Mouse (Mus musculus) lung, postnatal 0 days (tissue): ENCODE measurements around the gene Eml6. TPM values are rescaled to one million over a fixed set of nuclear protein-coding genes. Genes with fewer than 3 reads are reported as not detected.

Experiments used
- ATAC-seq: fragments of 200-750 bp; cut with Nextera tagmentation; 2 replicates; pipeline ENCODE4 v1.8.0; 2017; ENCODE audit warnings: moderate library complexity
- DNase-seq: peaks from one replicate; pipeline ENCODE4 v3.0.0-alpha.2; 2016; ENCODE audit warnings: low spot score
- H3K27ac ChIP-seq: fragments of 300-500 bp; sonication (generic); 2 replicates; pipeline ENCODE4 v1.5.1; 2014; ENCODE audit warnings: antibody characterized with exemption, mild to moderate bottlenecking, low read length, mixed read lengths
- H3K27me3 ChIP-seq: fragments of 300-500 bp; sonication (generic); replicated peaks from 2 replicates; pipeline ENCODE4 v1.6.1; 2014; ENCODE audit warnings: low read length, mixed read lengths; ENCODE audit not compliant: insufficient read depth
- H3K36me3 ChIP-seq: fragments of 300-500 bp; sonication (generic); 2 replicates; pipeline ENCODE4 v1.6.1; 2014; ENCODE audit warnings: low read length, mixed read lengths; ENCODE audit not compliant: insufficient read depth
- H3K4me1 ChIP-seq: fragments of 300-500 bp; sonication (generic); 2 replicates; pipeline ENCODE4 v1.6.1; 2014; ENCODE audit warnings: antibody characterized with exemption, low read depth, low read length, mixed read lengths; ENCODE audit not compliant: insufficient read depth
- H3K4me2 ChIP-seq: fragments of 300-500 bp; sonication (generic); replicated peaks from 2 replicates; pipeline ENCODE4 v1.6.1; 2014; ENCODE audit warnings: low read depth, mild to moderate bottlenecking, low read length, moderate library complexity, mixed read lengths
- H3K4me3 ChIP-seq: fragments of 300-500 bp; sonication (generic); 2 replicates; pipeline ENCODE4 v1.5.1; 2014; ENCODE audit warnings: low read depth, low read length
- H3K9ac ChIP-seq: fragments of 300-500 bp; sonication (generic); replicated peaks from 2 replicates; pipeline ENCODE4 v1.6.1; 2014; ENCODE audit warnings: low read depth, mild to moderate bottlenecking
- H3K9me3 ChIP-seq: fragments of 300-500 bp; sonication (generic); 2 replicates; pipeline ENCODE4 v1.6.1; 2016; ENCODE audit warnings: low read length, mixed read lengths
- CTCF ChIP-seq: IDR thresholded peaks from 2 replicates; pipeline ENCODE4 v1.5.1; 2016; ENCODE audit warnings: antibody characterized with exemption, mild to moderate bottlenecking
- EP300 ChIP-seq: IDR thresholded peaks from 2 replicates; pipeline ENCODE4 v1.6.1; 2016; ENCODE audit warnings: antibody characterized with exemption, mild to moderate bottlenecking, control low read depth
- WGBS: fragments of 180-500 bp; shearing (Covaris S2); extraction: QIAGEN DNeasy Blood & Tissue Kit; methylation state at CpG from one replicate; pipeline ENCODE4 v1.1.7; 2014; 5-methylcytosine and 5-hydroxymethylcytosine counted together
- polyA plus RNA-seq: library from polyadenylated mRNA; unstranded; fragments of >200 nt; fragmentation: Nextera tagmentation; extraction: Ambion mirVana; gene quantifications from 2 replicates; pipeline ENCODE4 v1.2.1, GENCODE M21; 2015

Eml6 gene
- polyA plus RNA-seq, 1 experiment from 2014 or later = 0.39 TPM

DNA sequence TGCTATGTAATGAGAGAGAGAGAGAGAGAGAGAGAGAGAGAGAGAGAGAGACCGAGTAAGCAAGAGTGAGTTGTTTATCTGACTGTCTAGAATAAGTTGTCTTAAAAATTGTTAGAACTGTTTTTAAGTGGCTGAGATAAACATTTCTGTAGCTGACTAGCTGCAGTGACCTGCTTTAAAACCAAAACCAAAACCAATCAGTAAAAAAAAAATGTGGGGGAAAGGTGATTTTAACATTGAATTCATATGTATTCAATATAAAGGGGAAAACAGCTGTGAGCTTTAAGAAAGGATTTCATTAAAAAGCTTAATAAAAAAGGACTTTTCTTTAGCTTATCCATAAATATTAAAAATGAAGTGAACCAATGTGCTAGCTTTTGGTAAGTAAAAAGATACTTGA is 306.2 kb downstream of the Eml6 start:
- Histone ChIP-seq H3K9ac (no peak overlapping the region), H3K36me3 (no peaks in the 10 kb centered on the region), H3K4me1 (no peaks in the 10 kb centered on the region), H3K9me3 (no peaks in the 10 kb centered on the region), H3K4me2 (no peak overlapping the region), H3K4me3 (no peak overlapping the region), H3K27ac (no peak overlapping the region), H3K27me3 (no peaks in the 10 kb centered on the region)
- TF ChIP-seq CTCF (no peak), EP300 (no peak)
- 45% methylated on average over 1 of the region's 1 CpGs for WGBS
- DNase-seq (no peak), ATAC-seq (no peak)

DNA sequence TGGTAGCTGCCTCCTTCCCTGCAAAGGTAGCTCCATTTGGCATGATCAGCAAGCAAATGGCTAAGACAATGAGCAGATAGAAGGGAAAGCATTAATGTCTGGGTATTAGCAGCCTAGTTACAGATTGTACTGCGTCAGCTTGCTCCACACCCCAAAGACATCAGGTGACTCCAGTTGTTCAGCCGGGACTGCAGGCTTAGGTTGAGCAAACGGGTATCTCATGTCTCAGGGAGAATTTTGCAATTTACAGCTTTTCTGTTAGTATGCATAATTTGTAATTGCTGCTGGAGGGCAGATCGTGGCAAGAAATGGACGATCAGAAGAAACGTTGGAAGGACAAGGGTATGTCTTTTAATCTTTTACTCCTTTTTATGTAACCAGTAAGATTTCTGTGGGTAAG is 307.3 kb downstream of the Eml6 start:
- Histone ChIP-seq H3K27me3 (no peaks in the 10 kb centered on the region), H3K4me3 (no peak overlapping the region), H3K27ac (no peak overlapping the region), H3K36me3 (no peaks in the 10 kb centered on the region), H3K4me1 (no peaks in the 10 kb centered on the region), H3K9me3 (no peaks in the 10 kb centered on the region), H3K9ac (no peak overlapping the region), H3K4me2 (no peak overlapping the region)
- TF ChIP-seq CTCF (no peak), EP300 (no peak)
- DNase-seq = peak; percentile 39
- WGBS = 44% methylated on average over 6 of the region's 6 CpGs
- ATAC-seq = peak; percentile 32; the same call in 1 of the 2 replicates

DNA sequence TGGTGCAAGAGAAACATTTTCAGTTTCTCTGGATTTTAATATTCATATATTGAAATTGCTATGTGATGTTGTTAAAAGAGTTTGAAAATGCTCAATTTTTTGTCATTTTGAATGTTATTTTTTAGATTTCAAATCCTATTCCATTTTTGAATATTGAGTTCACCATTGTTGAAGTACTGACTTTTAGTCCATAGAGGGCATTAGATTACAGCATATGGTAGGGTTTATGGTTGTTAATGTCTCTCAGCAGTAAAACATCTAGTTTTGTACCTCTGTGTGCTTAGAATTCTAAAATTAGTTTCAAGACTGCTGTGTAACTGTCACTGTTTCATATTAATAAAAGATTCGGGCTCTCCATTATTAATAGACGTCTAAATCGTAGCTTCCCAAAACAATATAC is 310.3 kb downstream of the Eml6 start:
- no peak for ATAC-seq
- WGBS = 81% methylated on average over 3 of the region's 3 CpGs
- H3K9me3 ChIP-seq = no peaks in the 10 kb centered on the region

DNA sequence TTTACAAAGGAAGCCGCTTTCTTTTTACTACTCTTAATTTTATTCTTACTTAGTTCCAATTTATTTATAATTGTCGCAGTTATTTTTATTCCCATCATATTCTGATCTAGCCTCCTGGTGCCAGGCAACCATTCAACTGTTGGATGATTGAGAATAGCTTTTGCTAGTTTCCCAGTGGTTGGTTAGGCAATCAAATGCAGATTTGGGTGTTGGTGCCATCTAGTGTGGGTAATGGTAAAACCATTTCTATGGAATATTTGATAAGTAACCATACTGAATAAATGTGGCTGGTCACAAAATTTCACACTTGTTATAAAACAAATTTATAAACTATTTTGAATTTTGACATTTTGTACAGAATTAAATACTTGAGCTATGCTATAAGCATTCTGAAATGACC is 311.0 kb downstream of the Eml6 start:
- Histone ChIP-seq H3K36me3 (no peaks in the 10 kb centered on the region), H3K4me3 (no peak overlapping the region), H3K4me1 (no peaks in the 10 kb centered on the region), H3K9me3 (no peaks in the 10 kb centered on the region), H3K27ac (no peak overlapping the region), H3K9ac (no peak overlapping the region), H3K27me3 (no peaks in the 10 kb centered on the region), H3K4me2 (no peak overlapping the region)
- ATAC-seq (no peak), DNase-seq (peak; percentile 58)
- TF ChIP-seq EP300 (no peak), CTCF (peak; percentile 60)
- WGBS = 92% methylated on average over 2 of the region's 2 CpGs

More for the DNA sequence above, 310.3 kb downstream of the Eml6 start:
- Histone ChIP-seq H3K4me2 (no peak overlapping the region), H3K27me3 (no peaks in the 10 kb centered on the region), H3K4me3 (no peak overlapping the region), H3K9ac (no peak overlapping the region), H3K27ac (no peak overlapping the region), H3K4me1 (no peaks in the 10 kb centered on the region), H3K36me3 (no peaks in the 10 kb centered on the region)
- DNase-seq = no peak
- no peak for TF ChIP-seq EP300
- TF ChIP-seq CTCF = peak; percentile 39

DNA sequence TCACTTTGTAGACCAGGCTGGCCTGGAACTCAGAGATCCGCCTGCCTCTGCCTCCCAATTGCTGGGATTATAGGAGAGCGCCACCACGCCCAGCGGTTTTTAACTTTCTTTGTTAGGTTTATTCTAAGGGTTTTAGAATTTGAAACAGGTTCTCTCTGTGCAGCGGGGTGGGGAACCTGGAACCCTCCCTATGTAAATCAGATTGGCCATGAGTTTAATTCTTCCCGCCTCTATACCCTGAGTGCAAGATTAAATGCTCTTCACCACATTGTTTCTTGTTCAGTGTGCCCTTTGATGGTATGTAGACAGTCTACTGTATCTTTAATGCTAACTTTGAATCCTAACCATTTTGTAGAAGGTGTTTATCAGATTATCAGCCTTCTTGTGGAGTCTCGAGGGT is 311.7 kb downstream of the Eml6 start:
- Histone ChIP-seq H3K4me2 (no peak overlapping the region), H3K9ac (no peak overlapping the region), H3K4me1 (no peaks in the 10 kb centered on the region), H3K36me3 (no peaks in the 10 kb centered on the region), H3K27me3 (no peaks in the 10 kb centered on the region), H3K27ac (no peak overlapping the region), H3K4me3 (no peak overlapping the region), H3K9me3 (no peaks in the 10 kb centered on the region)
- TF ChIP-seq CTCF = no peak
- no peak for TF ChIP-seq EP300
- no peak for DNase-seq
- ATAC-seq = no peak
- 91% methylated on average over 7 of the region's 7 CpGs for WGBS

DNA sequence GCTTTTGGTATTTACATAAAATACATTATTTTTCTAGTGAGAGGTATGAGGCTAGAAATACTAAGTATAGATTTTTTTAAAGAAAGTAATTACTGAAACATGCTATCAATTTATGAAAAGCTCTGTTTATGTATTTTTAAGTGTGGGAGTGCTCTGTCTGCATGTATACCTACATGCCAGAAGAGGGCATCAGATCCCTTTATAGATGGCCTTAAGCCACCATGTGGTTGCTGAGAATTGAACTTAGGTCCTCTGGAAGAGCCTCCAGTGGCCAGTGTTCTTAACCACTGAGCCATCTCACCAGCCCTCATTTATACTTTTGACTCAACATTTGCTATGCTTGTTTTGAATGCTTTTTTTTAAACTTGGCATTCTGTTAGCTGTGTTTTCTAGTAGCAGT is 316.3 kb downstream of the Eml6 start:
- DNase-seq = no peak

DNA sequence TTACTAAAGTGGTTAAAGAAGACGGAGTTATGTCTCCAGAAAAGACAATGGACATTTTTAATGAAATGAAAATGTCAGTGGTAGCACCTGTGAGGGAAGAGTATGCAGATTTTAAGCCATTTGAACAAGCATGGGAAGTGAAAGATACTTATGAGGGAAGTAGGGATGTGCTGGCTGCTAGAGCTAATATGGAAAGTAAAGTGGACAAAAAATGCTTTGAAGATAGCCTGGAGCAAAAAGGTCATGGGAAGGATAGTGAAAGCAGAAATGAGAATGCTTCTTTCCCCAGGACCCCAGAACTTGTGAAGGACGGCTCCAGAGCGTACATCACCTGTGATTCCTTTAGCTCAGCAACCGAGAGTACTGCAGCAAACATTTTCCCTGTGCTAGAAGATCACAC is 319.0 kb downstream of the Eml6 start:
- no peak overlapping the region for H3K4me2 ChIP-seq
- H3K4me1 ChIP-seq = no peaks in the 10 kb centered on the region
- no peak for DNase-seq
- H3K36me3 ChIP-seq = peaks cover 7% of the 10 kb centered on the region; the same call in 1 of the 2 replicates
- ATAC-seq = no peak
- no peak overlapping the region for H3K4me3 ChIP-seq
- TF ChIP-seq CTCF = no peak
- no peak for TF ChIP-seq EP300
- no peaks in the 10 kb centered on the region for H3K9me3 ChIP-seq
- WGBS = 84% methylated on average over 4 of the region's 4 CpGs
- H3K27me3 ChIP-seq = no peaks in the 10 kb centered on the region
- H3K27ac ChIP-seq = no peak overlapping the region
- H3K9ac ChIP-seq = no peak overlapping the region

More for the DNA sequence above, 316.3 kb downstream of the Eml6 start:
- ATAC-seq = no peak
- peak; percentile 45 for TF ChIP-seq CTCF
- no peak for TF ChIP-seq EP300
- no peak overlapping the region for H3K27ac ChIP-seq
- no peak overlapping the region for H3K9ac ChIP-seq
- no peaks in the 10 kb centered on the region for H3K9me3 ChIP-seq
- no peak overlapping the region for H3K4me2 ChIP-seq
- no peaks in the 10 kb centered on the region for H3K27me3 ChIP-seq
- H3K4me3 ChIP-seq = no peak overlapping the region
- peaks cover 7% of the 10 kb centered on the region; the same call in 1 of the 2 replicates for H3K36me3 ChIP-seq
- H3K4me1 ChIP-seq = no peaks in the 10 kb centered on the region
